Mouse (Mus musculus): Measurements from ENCODE around the gene Ugp2. TPM values are rescaled to one million over a fixed set of nuclear protein-coding genes. Genes with fewer than 3 reads are reported as not detected.

The Ugp2 gene
- polyA plus RNA-seq, 1 experiment: 11.6 TPM

- H3K4me3 ChIP-seq (ENCODE audit: insufficient read depth, poor library complexity, severe bottlenecking): no peak overlapping the region
- no peaks in the 10 kb centered on the region for H3K79me3 ChIP-seq (ENCODE audit: low read depth)
- H3K27me3 ChIP-seq (ENCODE audit: control insufficient read depth, insufficient read depth, insufficient read length): no peaks in the 10 kb centered on the region
- no peak for TF ChIP-seq USF1 (IDR thresholded peaks at IDR 0.05; ENCODE audit: low read depth)
- TF ChIP-seq MAX (IDR thresholded peaks at IDR 0.05): no peak
- TF ChIP-seq FOSL1 (IDR thresholded peaks at IDR 0.05; ENCODE audit: insufficient read depth, low read length, poor library complexity, severe bottlenecking): no peak
- TF ChIP-seq CTCF (IDR thresholded peaks at IDR 0.05; ENCODE audit: control insufficient read depth, insufficient read depth, insufficient read length): no peak
- no peak for TF ChIP-seq MYOG (IDR thresholded peaks at IDR 0.05; ENCODE audit: control insufficient read depth, extremely low read depth, insufficient read length)
- TF ChIP-seq MYOD1 (IDR thresholded peaks at IDR 0.05; ENCODE audit: control insufficient read depth, insufficient read length, low read depth): no peak
- no peak for TF ChIP-seq CEBPB (IDR thresholded peaks at IDR 0.05; ENCODE audit: low read depth)
- no peaks in the 10 kb centered on the region for H3K79me2 ChIP-seq (ENCODE audit: control insufficient read depth, insufficient read depth)
- H3ac ChIP-seq (ENCODE audit: control insufficient read depth, insufficient read length, low read depth): no peak overlapping the region
- H3K36me3 ChIP-seq (ENCODE audit: control insufficient read depth, insufficient read depth): peaks cover 47% of the 10 kb centered on the region
Measured at GRCm38 (mm10) chr11:21332639-21333295, 38.2 kb downstream of the Ugp2 start.

- Histone ChIP-seq H3K79me2 (ENCODE audit: control insufficient read depth, insufficient read depth) (no peaks in the 10 kb centered on the region), H3K79me3 (ENCODE audit: low read depth) (no peaks in the 10 kb centered on the region), H3ac (ENCODE audit: control insufficient read depth, insufficient read length, low read depth) (no peak overlapping the region), H3K36me3 (ENCODE audit: control insufficient read depth, insufficient read depth) (peaks cover 58% of the 10 kb centered on the region), H3K27me3 (ENCODE audit: control insufficient read depth, insufficient read depth, insufficient read length) (no peaks in the 10 kb centered on the region), H3K4me3 (ENCODE audit: insufficient read depth, poor library complexity, severe bottlenecking) (no peak overlapping the region)
- TF ChIP-seq CEBPB (IDR thresholded peaks at IDR 0.05; ENCODE audit: low read depth) (no peak), CTCF (IDR thresholded peaks at IDR 0.05; ENCODE audit: control insufficient read depth, insufficient read depth, insufficient read length) (no peak), MYOD1 (IDR thresholded peaks at IDR 0.05; ENCODE audit: control insufficient read depth, insufficient read length, low read depth) (no peak), FOSL1 (IDR thresholded peaks at IDR 0.05; ENCODE audit: insufficient read depth, low read length, poor library complexity, severe bottlenecking) (no peak), MAX (IDR thresholded peaks at IDR 0.05) (no peak)
Measured at GRCm38 (mm10) chr11:21328141-21328540, 42.9 kb downstream of the Ugp2 start.

- peaks cover 59% of the 10 kb centered on the region for H3K36me3 ChIP-seq (ENCODE audit: control insufficient read depth, insufficient read depth)
- no peak overlapping the region for H3K4me3 ChIP-seq (ENCODE audit: insufficient read depth, poor library complexity, severe bottlenecking)
- no peak overlapping the region for H3ac ChIP-seq (ENCODE audit: control insufficient read depth, insufficient read length, low read depth)
- no peaks in the 10 kb centered on the region for H3K79me2 ChIP-seq (ENCODE audit: control insufficient read depth, insufficient read depth)
- H3K27me3 ChIP-seq (ENCODE audit: control insufficient read depth, insufficient read depth, insufficient read length): no peaks in the 10 kb centered on the region
- no peaks in the 10 kb centered on the region for H3K79me3 ChIP-seq (ENCODE audit: low read depth)
- no peak for TF ChIP-seq MYOD1 (IDR thresholded peaks at IDR 0.05; ENCODE audit: control insufficient read depth, insufficient read length, low read depth)
- no peak for TF ChIP-seq CEBPB (IDR thresholded peaks at IDR 0.05; ENCODE audit: low read depth)
- no peak for TF ChIP-seq MAX (IDR thresholded peaks at IDR 0.05)
- no peak for TF ChIP-seq FOSL1 (IDR thresholded peaks at IDR 0.05; ENCODE audit: insufficient read depth, low read length, poor library complexity, severe bottlenecking)
- no peak for TF ChIP-seq CTCF (IDR thresholded peaks at IDR 0.05; ENCODE audit: control insufficient read depth, insufficient read depth, insufficient read length)
- TF ChIP-seq USF1 (IDR thresholded peaks at IDR 0.05; ENCODE audit: low read depth): no peak
- TF ChIP-seq MYOG (IDR thresholded peaks at IDR 0.05; ENCODE audit: control insufficient read depth, extremely low read depth, insufficient read length): no peak
Measured at GRCm38 (mm10) chr11:21327486-21327885, 43.5 kb downstream of the Ugp2 start.

DNA sequence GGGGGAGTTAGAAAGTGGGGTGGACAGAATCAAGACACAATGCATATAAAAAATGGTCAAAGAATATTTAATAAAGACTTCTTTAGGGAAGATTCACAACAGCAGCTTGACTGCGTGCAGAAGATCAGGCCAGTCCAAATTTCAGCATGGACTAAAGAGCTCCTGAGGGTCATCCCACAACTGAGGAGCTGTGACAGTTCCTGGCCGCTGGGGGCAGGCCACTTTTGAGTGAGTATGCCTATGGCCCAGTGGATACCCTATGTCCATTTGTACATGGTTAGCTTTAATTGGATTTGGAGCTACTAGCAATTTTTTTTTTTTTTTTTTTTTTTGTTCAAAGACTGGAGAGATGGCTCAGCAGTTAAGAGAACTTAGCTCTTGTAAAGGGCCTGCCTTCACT, 44.2 kb downstream of the Ugp2 start:
- Histone ChIP-seq H3K79me2 (ENCODE audit: control insufficient read depth, insufficient read depth) (no peaks in the 10 kb centered on the region), H3ac (ENCODE audit: control insufficient read depth, insufficient read length, low read depth) (no peak overlapping the region), H3K79me3 (ENCODE audit: low read depth) (no peaks in the 10 kb centered on the region), H3K4me3 (ENCODE audit: insufficient read depth, poor library complexity, severe bottlenecking) (no peak overlapping the region), H3K36me3 (ENCODE audit: control insufficient read depth, insufficient read depth) (peaks cover 61% of the 10 kb centered on the region), H3K27me3 (ENCODE audit: control insufficient read depth, insufficient read depth, insufficient read length) (no peaks in the 10 kb centered on the region)
- no peak for TF ChIP-seq CTCF (IDR thresholded peaks at IDR 0.05; ENCODE audit: control insufficient read depth, insufficient read depth, insufficient read length)
- TF ChIP-seq MYOD1 (IDR thresholded peaks at IDR 0.05; ENCODE audit: control insufficient read depth, insufficient read length, low read depth): no peak
- TF ChIP-seq MYOG (IDR thresholded peaks at IDR 0.05; ENCODE audit: control insufficient read depth, extremely low read depth, insufficient read length): no peak
- TF ChIP-seq FOSL1 (IDR thresholded peaks at IDR 0.05; ENCODE audit: insufficient read depth, low read length, poor library complexity, severe bottlenecking): no peak
- TF ChIP-seq MAX (IDR thresholded peaks at IDR 0.05): no peak
- no peak for TF ChIP-seq CEBPB (IDR thresholded peaks at IDR 0.05; ENCODE audit: low read depth)

GRCm38 (mm10) chr11:21325781-21326180, 45.2 kb downstream of the Ugp2 start:
- Histone ChIP-seq H3K4me3 (ENCODE audit: insufficient read depth, poor library complexity, severe bottlenecking) (no peak overlapping the region), H3K79me3 (ENCODE audit: low read depth) (no peaks in the 10 kb centered on the region), H3K36me3 (ENCODE audit: control insufficient read depth, insufficient read depth) (peaks cover 64% of the 10 kb centered on the region), H3K27me3 (ENCODE audit: control insufficient read depth, insufficient read depth, insufficient read length) (no peaks in the 10 kb centered on the region), H3ac (ENCODE audit: control insufficient read depth, insufficient read length, low read depth) (no peak overlapping the region), H3K79me2 (ENCODE audit: control insufficient read depth, insufficient read depth) (no peaks in the 10 kb centered on the region)
- TF ChIP-seq FOSL1 (IDR thresholded peaks at IDR 0.05; ENCODE audit: insufficient read depth, low read length, poor library complexity, severe bottlenecking) (no peak), CEBPB (IDR thresholded peaks at IDR 0.05; ENCODE audit: low read depth) (no peak), MAX (IDR thresholded peaks at IDR 0.05) (no peak), CTCF (IDR thresholded peaks at IDR 0.05; ENCODE audit: control insufficient read depth, insufficient read depth, insufficient read length) (no peak), MYOD1 (IDR thresholded peaks at IDR 0.05; ENCODE audit: control insufficient read depth, insufficient read length, low read depth) (no peak), USF1 (IDR thresholded peaks at IDR 0.05; ENCODE audit: low read depth) (no peak), MYOG (IDR thresholded peaks at IDR 0.05; ENCODE audit: control insufficient read depth, extremely low read depth, insufficient read length) (no peak)
